Mouse (Mus musculus) MEL (cell line): ENCODE results near the gene Vipr1. TPM values are rescaled to one million over a fixed set of nuclear protein-coding genes. Genes with fewer than 3 reads are reported as not detected.

Source experiments
- DNase-seq: peaks from one replicate; pipeline ENCODE4 v3.0.0; 2011; ENCODE audit warnings: low read depth, low spot score
- H3K27ac ChIP-seq: 2 replicates; pipeline ENCODE4 v1.5.1; 2012; ENCODE audit warnings: low read depth, mild to moderate bottlenecking, control low read depth, low read length, moderate library complexity; ENCODE audit not compliant: control insufficient read depth
- H3K27me3 ChIP-seq, 2 experiments: fragments of 150-350 bp in 1 of 2; sonication (generic) in 1 of 2; 2 replicates each; pipeline ENCODE4 v1.6.1; 2012; ENCODE audit warnings: low read length in 2 of 2, mild to moderate bottlenecking in 2 of 2, improper control_type of control experiment in 1 of 2, moderate library complexity in 1 of 2; ENCODE audit not compliant: insufficient read depth in 2 of 2, control insufficient read depth in 1 of 2
- H3K36me3 ChIP-seq, 2 experiments: 2 replicates each; pipeline ENCODE4 v1.6.1; 2012 to 2014; ENCODE audit warnings: low read length in 2 of 2, improper control_type of control experiment in 1 of 2, inconsistent platforms in 1 of 2, mild to moderate bottlenecking in 1 of 2; ENCODE audit not compliant: insufficient read depth in 2 of 2, control insufficient read depth in 1 of 2
- H3K4me1 ChIP-seq, 2 experiments: fragments of 150-350 bp in 1 of 2; sonication (generic) in 1 of 2; 2 replicates each; pipeline ENCODE4 v1.6.1; 2012; ENCODE audit warnings: low read length in 2 of 2, improper control_type of control experiment in 1 of 2, mild to moderate bottlenecking in 1 of 2; ENCODE audit not compliant: insufficient read depth in 2 of 2, control insufficient read depth in 1 of 2
- H3K4me3 ChIP-seq, 2 experiments: fragments of 150-350 bp in 1 of 2; sonication (generic) in 1 of 2; 2 replicates each; pipeline ENCODE4 v1.5.1; 2012; ENCODE audit warnings: low read depth in 2 of 2, low read length in 2 of 2, mild to moderate bottlenecking in 2 of 2, moderate library complexity in 2 of 2, control low read depth in 1 of 2, improper control_type of control experiment in 1 of 2; ENCODE audit not compliant: control insufficient read depth in 1 of 2, insufficient read depth in 1 of 2
- H3K79me2 ChIP-seq: 2 replicates; pipeline ENCODE4 v1.6.1; 2012; ENCODE audit warnings: mild to moderate bottlenecking, low read length, moderate library complexity; ENCODE audit not compliant: control insufficient read depth, poor library complexity, insufficient read depth
- H3K9ac ChIP-seq: 2 replicates; pipeline ENCODE4 v1.6.1; 2012; ENCODE audit warnings: low read depth, mild to moderate bottlenecking, control low read depth, low read length, moderate library complexity; ENCODE audit not compliant: control insufficient read depth, poor library complexity, severe bottlenecking
- H3K9me3 ChIP-seq: fragments of 150-350 bp; sonication (generic); replicated peaks from 2 replicates; pipeline ENCODE4 v1.6.1; 2012; ENCODE audit warnings: mild to moderate bottlenecking, low read length, improper control_type of control experiment, moderate library complexity; ENCODE audit not compliant: insufficient read depth
- BHLHE40 ChIP-seq: IDR thresholded peaks from 2 replicates; pipeline ENCODE4 v1.6.1; 2012; ENCODE audit warnings: low read depth, mild to moderate bottlenecking, inconsistent platforms, low read length, improper control_type of control experiment, borderline replicate concordance
- CHD1 ChIP-seq: IDR thresholded peaks from 2 replicates; pipeline ENCODE4 v1.6.1; 2012; ENCODE audit warnings: low read depth, mild to moderate bottlenecking, inconsistent platforms, low read length, improper control_type of control experiment
- CHD2 ChIP-seq: IDR thresholded peaks from 2 replicates; pipeline ENCODE4 v1.6.1; 2011; ENCODE audit warnings: low read length, improper control_type of control experiment
- CTCF ChIP-seq, 3 experiments: IDR thresholded peaks in 2 of 3; conservative IDR thresholded peaks in 1 of 3; 2 replicates each; pipeline ENCODE4 v1.5.1; 2011 to 2012; ENCODE audit warnings: low read length in 3 of 3, low read depth in 2 of 3, mild to moderate bottlenecking in 2 of 3, improper control_type of control experiment in 1 of 3, inconsistent platforms in 1 of 3, mixed read lengths in 1 of 3, moderate library complexity in 1 of 3; ENCODE audit not compliant: control insufficient read depth in 1 of 3, insufficient read depth in 1 of 3, poor library complexity in 1 of 3, severe bottlenecking in 1 of 3
- E2F4 ChIP-seq: IDR thresholded peaks from 2 replicates; pipeline ENCODE4 v1.6.1; 2011; ENCODE audit warnings: low read depth, low read length, improper control_type of control experiment, borderline replicate concordance
- ELF1 ChIP-seq: IDR thresholded peaks from 2 replicates; pipeline ENCODE4 v1.6.1; 2014; ENCODE audit warnings: low read depth, mild to moderate bottlenecking, inconsistent platforms, low read length, improper control_type of control experiment, moderate library complexity
- EP300 ChIP-seq, 2 experiments: IDR thresholded peaks; 2 replicates each; pipeline ENCODE4 v1.6.1; 2011; ENCODE audit warnings: improper control_type of control experiment in 2 of 2, low read length in 2 of 2, low read depth in 1 of 2, mild to moderate bottlenecking in 1 of 2
- ETS1 ChIP-seq: IDR thresholded peaks from 2 replicates; pipeline ENCODE4 v1.6.1; 2012; ENCODE audit warnings: low read depth, mild to moderate bottlenecking, inconsistent platforms, low read length, improper control_type of control experiment, moderate library complexity
- GABPA ChIP-seq: IDR thresholded peaks from 2 replicates; pipeline ENCODE4 v1.6.1; 2012; ENCODE audit warnings: low read depth, mild to moderate bottlenecking, inconsistent platforms, low read length, improper control_type of control experiment, moderate library complexity
- GATA1 ChIP-seq: IDR thresholded peaks from 2 replicates; pipeline ENCODE4 v1.6.1; 2011; ENCODE audit warnings: low read depth, low read length, improper control_type of control experiment
- HCFC1 ChIP-seq: IDR thresholded peaks from 2 replicates; pipeline ENCODE4 v1.6.1; 2012; ENCODE audit warnings: low read depth, mild to moderate bottlenecking, inconsistent platforms, low read length, improper control_type of control experiment, moderate library complexity
- JUND ChIP-seq: IDR thresholded peaks from 2 replicates; pipeline ENCODE4 v1.6.1; 2011; ENCODE audit warnings: low read depth, mild to moderate bottlenecking, improper control_type of control experiment, low read length
- MAFK ChIP-seq: IDR thresholded peaks from 2 replicates; pipeline ENCODE4 v1.6.1; 2011; ENCODE audit warnings: low read depth, mild to moderate bottlenecking, low read length, improper control_type of control experiment, borderline replicate concordance
- MAX ChIP-seq: IDR thresholded peaks from 2 replicates; pipeline ENCODE4 v1.6.1; 2011; ENCODE audit warnings: low read length, improper control_type of control experiment
- MAZ ChIP-seq: IDR thresholded peaks from 2 replicates; pipeline ENCODE4 v1.6.1; 2012; ENCODE audit warnings: low read depth, mild to moderate bottlenecking, inconsistent platforms, low read length, improper control_type of control experiment
- MEF2A ChIP-seq: IDR thresholded peaks from 2 replicates; pipeline ENCODE4 v1.6.1; 2014; ENCODE audit warnings: low read depth, mild to moderate bottlenecking, inconsistent platforms, low read length, improper control_type of control experiment; ENCODE audit not compliant: poor library complexity, insufficient replicate concordance, severe bottlenecking; ENCODE audit errors: extremely low read depth
- MYB ChIP-seq: IDR thresholded peaks from 2 replicates; pipeline ENCODE4 v1.6.1; 2011; ENCODE audit warnings: mild to moderate bottlenecking, low read depth, low read length, improper control_type of control experiment
- NELFE ChIP-seq: IDR thresholded peaks from 2 replicates; pipeline ENCODE4 v1.6.1; 2011; ENCODE audit warnings: low read depth, low read length, improper control_type of control experiment
- POLR2A ChIP-seq, 2 experiments: IDR thresholded peaks; 2 replicates each; pipeline ENCODE4 v1.6.1; 2011 to 2012; ENCODE audit warnings: low read length in 2 of 2, mild to moderate bottlenecking in 2 of 2, control low read depth in 1 of 2, improper control_type of control experiment in 1 of 2, low read depth in 1 of 2, moderate library complexity in 1 of 2; ENCODE audit not compliant: control insufficient read depth in 1 of 2, insufficient read depth in 1 of 2, poor library complexity in 1 of 2
- POLR2AphosphoS2 ChIP-seq: IDR thresholded peaks from 2 replicates; pipeline ENCODE4 v1.6.1; 2011; ENCODE audit warnings: low read length, improper control_type of control experiment
- RAD21 ChIP-seq: IDR thresholded peaks from 2 replicates; pipeline ENCODE4 v1.6.1; 2011; ENCODE audit warnings: mild to moderate bottlenecking, low read depth, low read length, improper control_type of control experiment
- RCOR1 ChIP-seq: IDR thresholded peaks from 2 replicates; pipeline ENCODE4 v1.6.1; 2012; ENCODE audit warnings: low read depth, mild to moderate bottlenecking, inconsistent platforms, low read length, improper control_type of control experiment
- SIN3A ChIP-seq: IDR thresholded peaks from 2 replicates; pipeline ENCODE4 v1.6.1; 2012; ENCODE audit warnings: low read length, improper control_type of control experiment, inconsistent platforms
- SMC3 ChIP-seq: IDR thresholded peaks from 2 replicates; pipeline ENCODE4 v1.6.1; 2011; ENCODE audit warnings: low read depth, low read length, improper control_type of control experiment
- TAL1 ChIP-seq: IDR thresholded peaks from 2 replicates; pipeline ENCODE4 v1.6.1; 2012; ENCODE audit warnings: mild to moderate bottlenecking, inconsistent platforms, low read length, moderate library complexity, mixed read lengths
- TCF12 ChIP-seq: IDR thresholded peaks from 2 replicates; pipeline ENCODE4 v1.6.1; 2014; ENCODE audit warnings: low read depth, mild to moderate bottlenecking, inconsistent platforms, low read length, improper control_type of control experiment, moderate library complexity
- ZMIZ1 ChIP-seq: IDR thresholded peaks from 2 replicates; pipeline ENCODE4 v1.6.1; 2012; ENCODE audit warnings: low read depth, mild to moderate bottlenecking, inconsistent platforms, low read length, improper control_type of control experiment, moderate library complexity
- ZNF384 ChIP-seq: IDR thresholded peaks from 2 replicates; pipeline ENCODE4 v1.6.1; 2012; ENCODE audit warnings: low read depth, mild to moderate bottlenecking, inconsistent platforms, low read length, improper control_type of control experiment
- polyA plus RNA-seq, 2 experiments: library from polyadenylated mRNA; stranded (reverse) in 1 of 2; unstranded in 1 of 2; fragments of >175 nt in 1 of 2; fragments of >200 nt in 1 of 2; gene quantifications; 2 replicates each; pipeline versions ENCODE4 v1.2.1 to v1.2.4; 2012; ENCODE audit warnings: low replicate concordance in 2 of 2, low read depth in 1 of 2; ENCODE audit not compliant: insufficient read length in 2 of 2, insufficient read depth in 1 of 2, missing spikeins in 1 of 2
- total RNA-seq: library from RNA; depleted of rRNA; stranded (reverse); fragments of 300-350 nt; gene quantifications from 2 replicates; pipeline ENCODE4 v1.2.3, GENCODE M21; 2012

Gene Vipr1
- total and polyA plus RNA-seq, 3 experiments, result not detected

DNA sequence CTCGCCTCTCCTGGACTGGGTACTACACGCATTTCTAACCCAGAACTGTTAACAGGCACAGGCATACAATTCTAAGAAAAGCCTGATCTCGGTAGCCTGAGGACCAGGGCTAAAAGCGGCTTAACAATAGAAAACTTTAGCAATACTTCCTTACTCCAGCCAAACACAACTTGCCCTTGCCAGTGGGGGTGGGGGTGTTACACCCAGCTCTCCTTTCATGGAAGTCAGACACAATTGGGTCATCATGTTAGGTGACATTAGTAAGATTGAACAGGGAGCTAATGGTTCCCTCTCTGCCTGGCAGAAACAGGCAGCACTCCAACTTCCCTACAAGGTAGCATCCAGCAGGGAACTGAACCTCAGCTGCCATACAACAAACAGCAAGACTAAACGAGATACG lies 33.1 kb upstream of the Vipr1 start:
- Histone ChIP-seq H3K36me3 (no peaks in the 10 kb centered on the region), H3K9ac (no peak overlapping the region), H3K27me3 (no peaks in the 10 kb centered on the region), H3K4me1 (0 out of 4 replicates have a peak, but pooled peaks cover 0 to 4% of the 10 kb centered on the region in 2 experiments), H3K79me2 (no peaks in the 10 kb centered on the region), H3K9me3 (no peaks in the 10 kb centered on the region), H3K27ac (no peak overlapping the region), H3K4me3 (no peak overlapping the region)
- no peak for DNase-seq
- no peak for TF ChIP-seq E2F4
- no peak for TF ChIP-seq CTCF (IDR thresholded peaks at IDR 0.05 in 2 of 3, conservative IDR thresholded peaks at IDR 0.05 in 1 of 3; ENCODE audit: control insufficient read depth in 1 of 3, insufficient read depth in 1 of 3, low read depth in 2 of 3, low read length in 3 of 3, poor library complexity in 1 of 3, severe bottlenecking in 1 of 3)
- no peak for TF ChIP-seq GATA1
- no peak for TF ChIP-seq GABPA
- TF ChIP-seq RCOR1, result no peak
- TF ChIP-seq MEF2A, result no peak
- no peak for TF ChIP-seq RAD21
- no peak for TF ChIP-seq JUND
- TF ChIP-seq MAX, result no peak
- TF ChIP-seq EP300 (IDR thresholded peaks at IDR 0.05; ENCODE audit: low read depth in 1 of 2, low read length in 2 of 2), result no peak
- TF ChIP-seq ZMIZ1, result no peak
- TF ChIP-seq ZNF384, result no peak
- TF ChIP-seq SMC3, result no peak
- no peak for TF ChIP-seq CHD1

DNA sequence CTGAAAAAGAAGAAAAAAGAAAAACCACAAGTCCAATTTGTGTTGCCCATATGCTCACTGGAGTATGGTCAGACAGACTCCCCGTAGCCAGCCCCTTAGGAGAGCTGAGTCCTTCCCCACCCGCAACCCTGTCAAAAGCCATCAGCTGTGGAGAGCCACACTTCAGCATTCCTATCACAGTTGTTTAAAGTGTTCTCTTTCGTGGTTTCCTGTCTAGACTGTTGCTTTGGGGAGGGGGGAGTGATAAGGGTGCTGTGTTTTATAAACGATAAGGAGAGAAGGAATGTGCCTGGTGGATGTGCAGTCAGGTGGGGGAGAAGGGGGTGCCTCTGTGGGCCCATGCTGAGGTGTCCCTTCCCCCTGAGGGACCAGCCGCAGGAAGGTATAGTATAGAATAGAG lies 29.3 kb upstream of the Vipr1 start:
- Histone ChIP-seq H3K36me3 (no peaks in the 10 kb centered on the region), H3K4me1 (0 out of 4 replicates have a peak, but pooled peaks cover 0 to 4% of the 10 kb centered on the region in 2 experiments)

More for the DNA sequence above, 29.3 kb upstream of the Vipr1 start:
- TF ChIP-seq MYB (no peak), E2F4 (no peak), EP300 (IDR thresholded peaks at IDR 0.05; ENCODE audit: low read depth in 1 of 2, low read length in 2 of 2) (peak; percentile 58 to 75), POLR2A (IDR thresholded peaks at IDR 0.05; ENCODE audit: control insufficient read depth in 1 of 2, insufficient read depth in 1 of 2, low read depth in 1 of 2, low read length in 2 of 2, poor library complexity in 1 of 2) (no peak), HCFC1 (no peak), TAL1 (0 out of 2 replicates have a peak, but pooled peaks have one; percentile 30), ELF1 (no peak), SIN3A (peak; percentile 62), RCOR1 (peak; percentile 63; the same call in 1 of the 2 replicates), TCF12 (peak; percentile 90), CHD2 (no peak), NELFE (no peak), GATA1 (peak; percentile 62), MAFK (peak; percentile 46; the same call in 1 of the 2 replicates), BHLHE40 (no peak), MAZ (peak; percentile 60; the same call in 1 of the 2 replicates), CTCF (IDR thresholded peaks at IDR 0.05 in 2 of 3, conservative IDR thresholded peaks at IDR 0.05 in 1 of 3; ENCODE audit: control insufficient read depth in 1 of 3, insufficient read depth in 1 of 3, low read depth in 2 of 3, low read length in 3 of 3, poor library complexity in 1 of 3, severe bottlenecking in 1 of 3) (no peak), ETS1 (peak; percentile 86), POLR2AphosphoS2 (no peak)
- peak; percentile 45 for DNase-seq
- H3K27me3 ChIP-seq, result peaks cover 0 to 2% of the 10 kb centered on the region in 2 experiments; a peak in 1 of 4 replicates
- no peaks in the 10 kb centered on the region for H3K9me3 ChIP-seq
- no peak overlapping the region for H3K27ac ChIP-seq
- H3K79me2 ChIP-seq, result no peaks in the 10 kb centered on the region
- no peak overlapping the region for H3K9ac ChIP-seq
- H3K4me3 ChIP-seq, result no peak overlapping the region
